Mouse (Mus musculus): ENCODE measurements at regions not wholly inside any gene's neighbourhood (a gene's known extent, or its start where the extent isn't known, plus 50 kb on each side); places are given as distances from the start of the nearest gene placed in this dataset.

GRCm38 (mm10) chr16:86115587-86116376 is 214.2 kb upstream of the Adamts5 start:
- H3K4me1 ChIP-seq (ENCODE audit: control insufficient read depth in 1 of 2, insufficient read depth in 2 of 2): no peaks in the 10 kb centered on the region
- H3K27me3 ChIP-seq (replicated peaks): no peaks in the 10 kb centered on the region
- no peak overlapping the region for H3K4me3 ChIP-seq (replicated peaks in 1 of 3; ENCODE audit: low read depth in 2 of 3, low read length in 2 of 3, poor library complexity in 1 of 3)
- TF ChIP-seq ZNF384 (IDR thresholded peaks at IDR 0.05; ENCODE audit: low read depth, low read length) (no peak), E2F4 (IDR thresholded peaks at IDR 0.05; ENCODE audit: insufficient replicate concordance, low read depth, low read length) (no peak), RAD21 (IDR thresholded peaks at IDR 0.05; ENCODE audit: low read depth, low read length) (no peak), MEF2A (IDR thresholded peaks at IDR 0.05; ENCODE audit: borderline replicate concordance, low read depth, low read length) (no peak)
- dilution Hi-C loops (cut with MboI; ENCODE audit: extremely low pct_ligation_motif_present, extremely low pct_unique_long_range_greater_than_20kb, low sequenced_read_pairs): no loop called here
- in situ Hi-C loops (cut with MboI; ENCODE audit: low pct_ligation_motif_present, low pct_unique_long_range_greater_than_20kb, low sequenced_read_pairs): no loop called here
- no peaks in the 10 kb centered on the region for H3K79me2 ChIP-seq (replicated peaks; ENCODE audit: control insufficient read depth, extremely low read depth, insufficient read depth, poor library complexity, severe bottlenecking)
- H3K4me2 ChIP-seq (ENCODE audit: insufficient read depth, low read depth, poor library complexity, severe bottlenecking): no peak overlapping the region
- no peaks in the 10 kb centered on the region for H3K36me3 ChIP-seq (replicated peaks in 1 of 2; ENCODE audit: control insufficient read depth in 1 of 2, insufficient read depth in 1 of 2, low read length in 1 of 2)
- no peak overlapping the region for H3K9ac ChIP-seq (ENCODE audit: insufficient read depth, low read depth)
- no peak for DNase-seq (ENCODE audit: extremely low read depth)
- H3K9me3 ChIP-seq (replicated peaks; ENCODE audit: low read length): peaks cover 3% of the 10 kb centered on the region
- no peak overlapping the region for H3K27ac ChIP-seq (ENCODE audit: insufficient read depth, low read depth)

- H3K9ac ChIP-seq (ENCODE audit: insufficient read depth, low read depth): no peak overlapping the region
- no peak overlapping the region for H3K27ac ChIP-seq (ENCODE audit: insufficient read depth, low read depth)
- H3K4me1 ChIP-seq (ENCODE audit: control insufficient read depth in 1 of 2, insufficient read depth in 2 of 2): no peaks in the 10 kb centered on the region
- dilution Hi-C loops (cut with MboI; ENCODE audit: extremely low pct_ligation_motif_present, extremely low pct_unique_long_range_greater_than_20kb, low sequenced_read_pairs): no loop called here
- H3K36me3 ChIP-seq (replicated peaks in 1 of 2; ENCODE audit: control insufficient read depth in 1 of 2, insufficient read depth in 1 of 2, low read length in 1 of 2): no peaks in the 10 kb centered on the region
- DNase-seq (ENCODE audit: extremely low read depth): no peak
- H3K4me3 ChIP-seq (replicated peaks in 1 of 3; ENCODE audit: low read depth in 2 of 3, low read length in 2 of 3, poor library complexity in 1 of 3): no peak overlapping the region
- no peaks in the 10 kb centered on the region for H3K9me3 ChIP-seq (replicated peaks; ENCODE audit: low read length)
- H3K4me2 ChIP-seq (ENCODE audit: insufficient read depth, low read depth, poor library complexity, severe bottlenecking): no peak overlapping the region
- TF ChIP-seq JUND (conservative IDR thresholded peaks at IDR 0.05; ENCODE audit: low read depth, low read length) (no peak), ETS1 (conservative IDR thresholded peaks at IDR 0.05; ENCODE audit: low read depth, low read length) (no peak), ZC3H11A (IDR thresholded peaks at IDR 0.05; ENCODE audit: low read depth, low read length) (no peak), USF1 (IDR thresholded peaks at IDR 0.05; ENCODE audit: low read depth, low read length) (no peak), TCF12 (IDR thresholded peaks at IDR 0.05; ENCODE audit: low read depth, low read length) (no peak), CHD2 (IDR thresholded peaks at IDR 0.05; ENCODE audit: low read length) (no peak), RAD21 (IDR thresholded peaks at IDR 0.05; ENCODE audit: low read depth, low read length) (no peak), RCOR1 (conservative IDR thresholded peaks at IDR 0.05; ENCODE audit: low read depth, low read length) (no peak), MYC (IDR thresholded peaks at IDR 0.05; ENCODE audit: low read depth, low read length) (no peak)
- in situ Hi-C loops (cut with MboI; ENCODE audit: low pct_ligation_motif_present, low pct_unique_long_range_greater_than_20kb, low sequenced_read_pairs): no loop called here
- no peaks in the 10 kb centered on the region for H3K27me3 ChIP-seq (replicated peaks)
- H3K79me2 ChIP-seq (replicated peaks; ENCODE audit: control insufficient read depth, extremely low read depth, insufficient read depth, poor library complexity, severe bottlenecking): no peaks in the 10 kb centered on the region
Measured at GRCm38 (mm10) chr16:86094461-86094860, 192.8 kb upstream of the Adamts5 start.

GRCm38 (mm10) chr16:86090175-86090574 is 188.5 kb upstream of the Adamts5 start:
- Histone ChIP-seq H3K36me3 (replicated peaks in 1 of 2; ENCODE audit: control insufficient read depth in 1 of 2, insufficient read depth in 1 of 2, low read length in 1 of 2) (no peaks in the 10 kb centered on the region), H3K4me1 (ENCODE audit: control insufficient read depth in 1 of 2, insufficient read depth in 2 of 2) (no peaks in the 10 kb centered on the region), H3K9ac (ENCODE audit: insufficient read depth, low read depth) (no peak overlapping the region), H3K4me3 (replicated peaks in 1 of 3; ENCODE audit: low read depth in 2 of 3, low read length in 2 of 3, poor library complexity in 1 of 3) (no peak overlapping the region), H3K79me2 (replicated peaks; ENCODE audit: control insufficient read depth, extremely low read depth, insufficient read depth, poor library complexity, severe bottlenecking) (no peaks in the 10 kb centered on the region), H3K27ac (ENCODE audit: insufficient read depth, low read depth) (no peak overlapping the region), H3K27me3 (replicated peaks) (no peaks in the 10 kb centered on the region), H3K4me2 (ENCODE audit: insufficient read depth, low read depth, poor library complexity, severe bottlenecking) (no peak overlapping the region), H3K9me3 (replicated peaks; ENCODE audit: low read length) (no peaks in the 10 kb centered on the region)
- no peak for DNase-seq (ENCODE audit: extremely low read depth)
- dilution Hi-C loops (cut with MboI; ENCODE audit: extremely low pct_ligation_motif_present, extremely low pct_unique_long_range_greater_than_20kb, low sequenced_read_pairs): no loop called here
- TF ChIP-seq RAD21 (IDR thresholded peaks at IDR 0.05; ENCODE audit: low read depth, low read length) (no peak), JUND (conservative IDR thresholded peaks at IDR 0.05; ENCODE audit: low read depth, low read length) (no peak), KAT2A (IDR thresholded peaks at IDR 0.05; ENCODE audit: insufficient replicate concordance, low read length) (no peak), CHD1 (IDR thresholded peaks at IDR 0.05; ENCODE audit: low read depth, low read length) (no peak), ETS1 (conservative IDR thresholded peaks at IDR 0.05; ENCODE audit: low read depth, low read length) (no peak), ZC3H11A (IDR thresholded peaks at IDR 0.05; ENCODE audit: low read depth, low read length) (no peak), MAZ (IDR thresholded peaks at IDR 0.05; ENCODE audit: low read depth, low read length) (no peak), NELFE (IDR thresholded peaks at IDR 0.05; ENCODE audit: low read depth, low read length) (no peak), ELF1 (IDR thresholded peaks at IDR 0.05; ENCODE audit: low read depth, low read length) (no peak), E2F4 (IDR thresholded peaks at IDR 0.05; ENCODE audit: insufficient replicate concordance, low read depth, low read length) (no peak), MAX (IDR thresholded peaks at IDR 0.05; ENCODE audit: low read length) (no peak), ZKSCAN1 (IDR thresholded peaks at IDR 0.05; ENCODE audit: borderline replicate concordance, low read depth, low read length) (no peak)
- in situ Hi-C loops (cut with MboI; ENCODE audit: low pct_ligation_motif_present, low pct_unique_long_range_greater_than_20kb, low sequenced_read_pairs): no loop called here

All from CH12.LX (cell line).